Mouse (Mus musculus): Measurements from ENCODE around the gene Hsp90ab1.

GRCm38 (mm10) chr17:45565103-45565502 lies 8.0 kb downstream of the Hsp90ab1 start:
- TF ChIP-seq POLR2A (IDR thresholded peaks at IDR 0.05; ENCODE audit: insufficient read length, low read depth) (no peak), TCF12 (IDR thresholded peaks at IDR 0.05; ENCODE audit: insufficient read depth, poor library complexity, severe bottlenecking) (no peak), MAX (IDR thresholded peaks at IDR 0.05; ENCODE audit: low read depth) (no peak), MYOD1 (IDR thresholded peaks at IDR 0.05; ENCODE audit: control insufficient read depth in 1 of 3, insufficient read length in 2 of 3, low read depth in 2 of 3) (no peak), CEBPB (IDR thresholded peaks at IDR 0.05; ENCODE audit: insufficient read depth, poor library complexity, severe bottlenecking) (no peak), TCF3 (IDR thresholded peaks at IDR 0.05; ENCODE audit: insufficient read length, low read depth) (no peak), E2F4 (IDR thresholded peaks at IDR 0.05; ENCODE audit: insufficient read depth) (no peak), MYOG (IDR thresholded peaks at IDR 0.05; ENCODE audit: control insufficient read depth in 1 of 3, insufficient read depth in 1 of 3, insufficient read length in 2 of 3, low read depth in 2 of 3) (no peak)
